Mouse (Mus musculus): ENCODE data around the gene Gdpgp1.

DNA sequence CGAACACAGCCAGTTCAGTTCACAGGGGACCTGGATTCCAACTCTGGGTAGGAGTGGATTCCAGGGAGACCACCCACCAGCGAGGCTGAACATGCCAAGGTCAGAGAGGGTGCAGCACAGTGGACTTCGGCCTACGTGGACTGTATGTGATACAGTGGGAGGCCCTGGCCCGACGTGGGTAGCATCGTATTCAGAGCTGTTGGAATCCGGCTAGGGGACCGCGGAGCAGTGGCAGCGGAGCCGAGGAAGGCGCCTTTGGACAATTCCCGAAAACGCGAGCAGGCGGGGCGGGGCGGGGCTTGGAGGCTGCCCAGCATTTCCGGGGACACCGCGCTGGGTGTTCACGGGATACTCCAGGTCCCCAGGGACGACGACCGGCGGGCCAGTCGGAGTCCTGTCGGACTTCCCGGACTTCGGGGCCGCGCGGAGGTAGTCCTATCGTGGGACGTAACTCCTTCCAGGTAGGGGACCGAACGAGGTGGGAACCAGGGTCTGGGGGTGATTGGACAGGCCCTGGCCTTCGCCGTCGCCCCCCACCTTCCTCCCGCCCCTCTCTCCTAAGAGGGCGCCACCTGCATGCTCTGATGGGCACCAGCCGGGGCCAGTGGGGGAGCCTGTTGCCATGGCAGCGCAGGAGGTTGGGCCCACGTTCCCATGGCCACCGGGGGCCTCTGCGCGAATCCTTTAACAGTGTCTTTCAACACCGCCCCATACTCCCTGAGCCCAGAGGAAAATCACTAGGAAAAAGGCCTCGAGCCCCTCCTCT is 46.0 kb upstream of the Gdpgp1 start, which contains the start of gene Sema4b:
- no peak for TF ChIP-seq CTCF (conservative IDR thresholded peaks at IDR 0.05 in 1 of 2, IDR thresholded peaks at IDR 0.05 in 1 of 2; ENCODE audit: low read depth in 2 of 2, low read length in 2 of 2)
- TF ChIP-seq MAFK (IDR thresholded peaks at IDR 0.05; ENCODE audit: insufficient replicate concordance, low read length), result no peak
